Mouse (Mus musculus) brown adipose tissue, adult 24 weeks (tissue): ENCODE results near the gene Uchl1. TPM values are rescaled to one million over a fixed set of nuclear protein-coding genes. Genes with fewer than 3 reads are reported as not detected.

Experiments
- H3K27ac ChIP-seq: fragments of 200-500 bp; replicated peaks from 2 replicates; pipeline ENCODE4 v1.5.1; 2012; ENCODE audit warnings: low read depth, mild to moderate bottlenecking, low read length
- H3K4me1 ChIP-seq: fragments of 200-500 bp; 2 replicates; pipeline ENCODE4 v1.6.1; 2012; ENCODE audit warnings: low read length, mixed read lengths; ENCODE audit not compliant: control insufficient read depth, insufficient read depth, insufficient read length
- H3K4me3 ChIP-seq: fragments of 200-500 bp; 2 replicates; pipeline ENCODE4 v1.5.1; 2012; ENCODE audit warnings: low read depth, mild to moderate bottlenecking, low read length, moderate library complexity; ENCODE audit not compliant: insufficient read depth
- polyA plus RNA-seq: library from polyadenylated mRNA; stranded (reverse); fragments of >200 nt; gene quantifications from 2 replicates; pipeline ENCODE4 v1.2.4, GENCODE M21; 2012; ENCODE audit not compliant: missing spikeins, insufficient read depth, insufficient read length

Uchl1 gene
- polyA plus RNA-seq, 1 experiment = 3.3 TPM

DNA sequence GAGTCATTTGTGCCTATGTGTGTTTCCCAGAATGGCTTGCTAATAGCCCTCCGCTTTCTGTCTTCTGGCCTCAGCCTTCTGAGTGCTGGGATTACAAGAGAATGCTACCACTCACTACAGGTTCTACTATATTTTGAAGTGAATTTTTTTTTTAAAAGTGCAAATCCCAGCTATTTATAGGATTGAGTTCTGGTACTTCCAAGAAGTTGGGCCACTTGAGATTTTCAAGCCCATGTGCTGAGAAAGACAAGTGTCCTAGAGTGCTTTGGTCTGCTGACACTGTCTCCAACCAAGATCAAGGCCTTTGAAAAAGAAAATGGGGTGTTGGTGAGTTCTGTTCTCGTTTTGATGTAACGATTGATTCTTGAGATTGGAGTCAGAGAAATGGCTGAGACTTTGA, 47.7 kb downstream of the Uchl1 start:
- Histone ChIP-seq H3K4me1 (peaks cover 13% of the 10 kb centered on the region), H3K4me3 (no peak overlapping the region), H3K27ac (no peak overlapping the region)

DNA sequence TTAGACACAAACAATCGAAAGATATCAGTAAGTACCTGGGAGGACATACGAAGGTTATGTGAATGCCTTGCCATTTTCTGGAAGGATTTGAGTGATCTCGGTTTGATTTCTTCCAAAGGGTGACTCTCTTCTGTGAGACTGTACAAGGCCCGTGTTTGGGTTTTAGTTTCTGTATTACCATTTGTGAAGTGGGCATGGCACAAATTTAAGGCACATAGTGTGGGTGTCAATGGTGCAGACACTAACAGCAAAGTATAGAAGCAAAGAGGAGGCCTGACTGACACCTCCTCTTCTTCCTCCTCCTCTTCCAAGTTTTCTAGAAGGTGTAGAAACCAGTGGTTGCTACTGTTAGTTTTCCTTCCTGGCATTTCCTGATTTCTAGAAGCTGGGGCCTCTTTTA, 53.4 kb downstream of the Uchl1 start:
- H3K4me1 ChIP-seq = no peaks in the 10 kb centered on the region
- H3K4me3 ChIP-seq = no peak overlapping the region
- no peak overlapping the region for H3K27ac ChIP-seq

DNA sequence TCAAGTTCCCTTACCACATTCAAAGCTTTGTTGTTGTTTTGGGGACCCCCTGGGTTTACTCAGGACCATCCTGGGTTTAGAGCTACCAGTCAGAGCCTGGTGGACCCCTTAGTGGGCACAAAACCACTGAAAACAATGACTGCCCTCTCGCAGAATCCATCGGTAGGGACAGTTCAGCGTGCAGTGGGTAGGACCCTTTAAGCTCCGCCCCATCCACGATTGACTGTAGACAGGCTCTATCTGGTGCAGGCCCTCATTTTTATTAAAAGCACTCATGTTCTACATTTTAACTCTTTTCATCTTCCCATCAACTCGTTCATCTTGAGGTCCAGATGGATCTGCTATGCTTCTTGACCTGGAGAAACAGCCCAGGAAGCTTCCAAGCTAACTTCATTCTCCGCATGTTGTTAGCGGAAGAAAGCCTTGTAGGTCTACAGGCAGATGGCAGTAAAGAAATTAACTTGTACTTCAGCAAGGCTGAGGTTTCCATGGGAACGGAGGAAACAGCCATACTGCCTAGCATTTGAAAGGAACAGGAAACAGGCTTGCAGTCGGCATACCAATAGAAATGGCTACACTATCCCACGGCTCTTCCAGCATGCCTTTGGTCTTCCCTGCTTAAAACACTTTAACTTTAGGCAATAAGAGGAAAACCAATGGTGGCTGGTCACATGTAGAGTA, 54.9 kb downstream of the Uchl1 start:
- Histone ChIP-seq H3K4me1 (no peaks in the 10 kb centered on the region), H3K27ac (no peak overlapping the region), H3K4me3 (no peak overlapping the region)

DNA sequence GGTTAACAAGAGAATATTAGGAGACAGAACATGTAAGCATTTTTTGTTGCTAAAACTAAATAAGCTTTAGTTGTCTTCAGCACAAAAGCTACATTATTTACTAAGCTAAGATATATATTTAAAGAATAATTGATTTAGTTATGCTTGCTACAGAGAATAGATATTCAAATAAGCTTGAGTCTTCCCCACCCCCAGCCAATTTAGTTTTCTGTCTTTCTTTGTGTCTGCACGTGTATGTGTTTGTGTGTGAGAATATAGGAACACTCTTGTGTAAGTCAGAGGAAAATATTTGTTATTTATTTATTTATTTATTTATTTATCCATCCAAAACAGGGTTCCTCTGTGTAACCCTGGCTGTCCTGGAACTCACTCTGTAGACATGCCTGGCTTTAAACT, 55.4 kb downstream of the Uchl1 start:
- Histone ChIP-seq H3K27ac (no peak overlapping the region), H3K4me3 (no peak overlapping the region), H3K4me1 (no peaks in the 10 kb centered on the region)

DNA sequence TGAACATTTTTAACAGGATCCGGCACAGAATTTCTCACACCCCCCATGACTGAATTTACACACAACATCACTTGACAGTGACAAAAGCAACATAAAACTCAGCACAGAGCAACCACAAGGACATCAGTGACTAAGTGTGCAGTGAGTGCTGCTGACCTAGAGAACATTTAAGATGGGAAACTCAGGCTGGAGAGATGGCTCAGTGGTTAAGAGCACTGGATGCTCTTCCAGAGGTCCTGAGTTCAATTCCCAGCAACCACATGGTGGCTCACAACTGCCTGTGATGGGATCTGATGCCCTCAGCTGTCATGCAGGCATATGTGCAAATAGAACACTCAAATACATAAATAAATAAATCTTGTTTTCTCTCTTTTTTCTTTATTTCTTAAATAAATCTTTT, 57.7 kb downstream of the Uchl1 start:
- no peak overlapping the region for H3K27ac ChIP-seq
- H3K4me1 ChIP-seq = no peaks in the 10 kb centered on the region
- no peak overlapping the region for H3K4me3 ChIP-seq

Other genes with a start within 250 kb of the Uchl1 start
- gene Apbb2, start 57.3 kb upstream of the Uchl1 start, polyA plus RNA-seq = 3.5 and 5.7 TPM in 2 replicates
- 15.4 and 18.3 TPM in 2 replicates for gene Limch1, start 69.7 kb downstream of the Uchl1 start, polyA plus RNA-seq